Mouse (Mus musculus): ENCODE measurements around the gene Ints3.

DNA sequence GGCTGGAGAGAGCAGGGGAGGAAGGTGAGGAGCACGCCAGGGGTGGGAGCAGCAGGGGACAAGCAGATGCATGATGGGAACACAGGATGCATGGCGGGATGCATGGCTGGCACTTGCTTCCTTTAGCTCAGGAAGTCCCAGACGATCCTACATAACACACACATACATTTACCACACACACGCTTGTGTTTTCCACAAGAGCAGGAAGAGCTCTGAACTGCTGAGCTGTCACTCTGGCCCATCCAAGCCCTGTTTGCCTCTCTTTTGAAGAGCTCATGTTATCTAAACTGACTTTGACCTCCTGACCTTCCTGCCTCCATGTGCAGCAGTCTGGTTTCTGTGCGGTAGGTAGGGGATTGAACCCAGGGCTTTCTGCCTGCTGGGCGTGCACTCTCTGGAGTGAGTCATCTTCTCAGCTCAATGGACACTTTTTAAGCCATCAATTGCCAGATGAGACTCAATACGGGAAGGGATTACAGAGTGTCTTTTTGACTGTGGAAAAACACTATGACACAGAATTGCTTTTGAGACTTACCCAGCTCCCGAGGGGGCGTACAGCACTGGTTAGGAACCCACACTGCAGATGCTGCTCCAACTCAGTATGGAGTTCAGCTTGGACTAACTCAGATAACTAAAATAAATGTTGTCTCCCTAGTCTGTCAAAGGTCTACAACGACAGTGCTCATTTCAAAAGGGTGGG is 18.1 kb upstream of the Ints3 start:
- TF ChIP-seq GATA1 (IDR thresholded peaks at IDR 0.05; ENCODE audit: borderline replicate concordance, low read length) (no peak), FLI1 (IDR thresholded peaks at IDR 0.05; ENCODE audit: low read length) (no peak)
